Mouse (Mus musculus) Muller cell, postnatal 12 days (primary cell): ENCODE results near the gene Lrfn1.
"Not testable (repeated sequence)": the region's sequence is repeated elsewhere in the genome, so short reads cannot be mapped to it uniquely, and the experiment has no call there.

Source experiments
- DNase-seq: peaks from one replicate; pipeline ENCODE4 v3.0.0-alpha.2; 2015; ENCODE audit errors: inconsistent ontology term

Lrfn1 gene

GRCm38 (mm10) chr7:28447101-28447830 is 4.5 kb upstream of the Lrfn1 start:
- DNase-seq: peak; percentile 29

DNA sequence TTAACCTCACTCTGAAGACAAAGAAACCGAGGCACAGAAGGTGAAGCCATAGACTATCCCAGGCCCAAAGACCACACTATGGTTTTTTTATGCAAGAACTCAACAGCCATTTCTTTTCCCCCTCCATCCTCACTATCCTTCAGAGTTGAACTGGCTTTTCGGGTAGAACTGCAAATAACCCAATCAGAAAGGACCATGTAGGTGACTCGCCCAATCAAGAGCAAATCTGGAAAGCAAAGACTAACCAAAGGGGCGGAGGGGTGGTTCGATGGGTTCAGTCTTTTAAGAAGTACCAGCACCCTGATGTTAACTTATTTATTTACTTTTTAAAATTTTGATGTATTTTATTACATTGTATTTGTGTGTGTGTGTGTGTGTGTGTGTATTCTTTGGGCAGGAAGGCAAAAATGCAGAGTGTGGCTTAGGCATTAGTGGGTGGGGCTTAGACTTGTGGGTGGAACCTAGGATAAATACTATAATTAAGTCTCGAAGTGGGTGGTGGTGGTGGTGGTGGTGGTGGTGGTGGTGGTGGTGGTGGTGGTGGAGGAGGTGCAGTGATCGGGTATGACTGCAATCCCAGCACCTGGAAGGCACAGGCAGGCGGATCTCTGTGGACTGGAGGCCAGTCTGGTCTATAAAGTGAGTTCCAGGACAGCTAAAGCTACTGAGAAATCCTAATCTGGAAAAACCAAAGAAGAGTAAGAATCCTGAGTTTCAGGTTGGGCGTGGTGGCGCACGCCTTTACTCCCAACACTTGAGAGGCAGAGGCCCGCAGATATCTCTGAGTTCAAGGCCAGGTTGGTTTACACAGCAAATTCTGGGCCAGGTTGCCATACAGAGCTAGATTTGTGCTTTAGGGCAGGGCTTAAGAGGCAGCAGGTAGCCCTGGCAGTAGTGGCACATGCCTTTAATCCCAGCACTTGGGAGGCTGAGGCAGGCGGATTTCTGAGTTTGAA is 3.6 kb upstream of the Lrfn1 start:
- DNase-seq: no peak

- DNase-seq: no peak
Measured at GRCm38 (mm10) chr7:28452361-28453005, 703 bp downstream of the Lrfn1 start.

DNA sequence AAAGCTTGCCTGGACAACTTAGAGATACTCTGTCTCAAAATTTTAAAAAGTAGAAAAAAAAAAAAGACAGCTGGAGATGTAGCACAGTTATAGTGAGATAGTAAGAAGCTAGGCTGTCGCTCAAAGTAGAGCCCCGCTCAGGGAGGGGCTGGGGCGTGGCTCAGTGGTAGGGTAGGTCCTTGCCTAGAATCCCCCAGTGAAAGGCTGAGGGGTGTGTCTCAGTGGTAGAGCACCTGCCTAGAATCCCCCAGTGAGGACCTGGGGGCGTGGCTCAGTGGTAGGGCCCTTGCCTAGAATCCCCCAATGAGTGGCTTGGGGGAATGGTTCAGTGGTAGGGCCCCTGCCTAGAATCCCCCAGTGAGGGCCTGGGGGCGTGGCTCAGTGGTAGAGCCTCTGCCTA is 8.6 kb downstream of the Lrfn1 start:
- DNase-seq: no peak

- DNase-seq: no peak
Measured at GRCm38 (mm10) chr7:28462769-28463168, 11.0 kb downstream of the Lrfn1 start.

DNA sequence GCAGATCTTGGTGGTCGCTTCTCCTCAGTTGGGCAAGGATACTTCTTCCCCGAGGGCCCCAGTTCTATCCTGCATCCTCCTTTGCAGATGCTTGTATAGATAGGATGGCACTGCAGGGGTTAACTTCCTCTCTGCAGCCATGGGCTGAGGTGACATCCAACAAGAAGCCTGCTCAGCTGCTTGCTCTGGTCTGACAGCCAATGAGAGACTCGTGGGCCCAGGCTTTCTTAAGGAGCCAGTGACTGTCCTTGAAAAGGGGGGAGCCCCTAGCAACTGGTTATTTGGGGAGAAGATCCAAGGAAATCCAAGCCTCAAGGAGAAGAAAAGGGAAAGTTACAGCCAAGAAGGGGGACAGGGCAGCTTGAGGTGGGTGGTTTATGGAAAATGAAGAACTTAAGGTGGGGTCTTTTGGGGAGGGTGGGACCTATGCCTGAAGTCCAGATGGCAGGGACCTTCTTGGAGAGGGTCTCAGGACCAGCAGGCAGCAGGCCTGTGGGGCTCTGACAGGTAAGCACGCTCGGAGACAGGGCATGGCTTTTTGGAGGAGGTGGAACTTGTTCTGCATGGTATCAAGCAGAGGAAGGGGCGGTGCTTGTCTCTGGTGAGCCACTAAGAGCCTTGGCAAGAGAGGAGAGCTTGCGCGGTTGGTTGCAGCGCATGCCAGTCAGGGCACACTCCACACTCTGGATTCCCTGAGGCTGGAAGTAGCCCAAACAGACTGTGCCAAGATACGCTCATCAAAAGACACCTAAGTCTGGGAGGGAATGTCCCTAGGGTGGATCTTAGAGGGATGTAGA is 12.8 kb downstream of the Lrfn1 start:
- peak; percentile 63 for DNase-seq

- no peak for DNase-seq
Measured at GRCm38 (mm10) chr7:28466721-28467212, 15.0 kb downstream of the Lrfn1 start.

DNA sequence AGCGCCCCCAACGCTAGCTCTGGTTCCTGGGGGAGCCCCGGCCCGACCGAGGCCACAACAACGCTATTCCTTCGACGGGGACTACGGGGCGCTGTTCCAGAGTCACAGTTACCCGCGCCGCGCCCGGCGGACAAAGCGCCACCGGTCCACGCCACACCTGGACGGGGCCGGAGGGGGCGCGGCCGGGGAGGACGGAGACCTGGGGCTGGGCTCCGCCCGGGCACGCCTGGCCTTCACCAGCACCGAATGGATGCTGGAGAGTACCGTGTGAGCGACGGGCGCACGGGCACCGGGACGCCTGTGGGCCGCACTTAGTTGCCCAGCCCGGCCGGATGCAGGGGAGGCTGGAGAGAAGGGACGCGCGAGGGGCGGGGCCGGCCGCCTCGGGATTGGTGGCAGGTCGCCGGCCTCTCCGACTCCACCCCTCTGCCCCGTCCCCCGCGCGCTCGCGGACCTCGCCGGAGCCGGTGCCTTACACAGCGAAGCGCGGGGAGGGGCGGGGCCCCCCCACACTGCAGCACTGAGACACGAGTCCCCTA is 15.5 kb downstream of the Lrfn1 start:
- peak; percentile 79 for DNase-seq

- DNase-seq: no peak
Measured at GRCm38 (mm10) chr7:28476191-28476590, 24.4 kb downstream of the Lrfn1 start.

DNA sequence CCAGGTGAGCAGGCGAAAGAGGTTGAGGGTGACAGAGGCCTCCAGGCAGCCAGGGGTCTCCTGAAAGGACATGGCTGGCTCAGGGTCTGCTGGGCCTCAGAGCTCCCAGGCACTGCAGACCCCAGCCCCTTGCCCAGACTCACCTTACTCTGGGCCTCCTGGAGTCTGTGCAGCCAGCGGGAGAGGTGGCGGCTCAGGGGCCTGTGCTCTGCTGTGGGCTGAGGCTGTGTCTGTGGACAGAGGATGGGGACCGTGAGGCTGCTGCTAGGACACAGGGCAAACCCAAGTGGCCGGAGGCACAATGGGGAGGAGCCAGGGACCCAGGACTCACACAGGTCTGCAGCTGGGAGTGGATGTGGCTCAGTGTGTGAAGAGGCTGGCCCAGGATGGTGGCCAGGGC is 25.6 kb downstream of the Lrfn1 start:
- no peak for DNase-seq

DNA sequence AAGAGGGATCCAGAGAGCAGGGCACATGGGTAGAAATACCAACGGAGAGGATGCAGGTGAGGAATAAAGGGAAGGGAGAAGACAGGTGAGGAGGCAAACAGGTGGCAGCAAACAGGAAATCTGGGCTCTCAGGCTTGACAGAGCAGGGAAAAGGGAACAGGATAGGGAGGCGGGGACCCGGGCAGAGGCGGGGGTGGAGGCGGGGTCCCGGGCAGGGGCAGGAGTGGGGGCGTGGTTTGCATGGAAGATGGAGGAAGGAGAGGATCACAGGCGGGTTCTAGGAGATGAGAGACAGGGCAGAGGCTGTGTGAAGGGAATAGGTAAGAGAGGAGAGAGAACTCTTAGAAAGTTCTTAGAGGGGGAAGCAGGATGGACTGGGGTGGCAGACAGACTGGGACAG is 27.1 kb downstream of the Lrfn1 start:
- DNase-seq: no peak

DNA sequence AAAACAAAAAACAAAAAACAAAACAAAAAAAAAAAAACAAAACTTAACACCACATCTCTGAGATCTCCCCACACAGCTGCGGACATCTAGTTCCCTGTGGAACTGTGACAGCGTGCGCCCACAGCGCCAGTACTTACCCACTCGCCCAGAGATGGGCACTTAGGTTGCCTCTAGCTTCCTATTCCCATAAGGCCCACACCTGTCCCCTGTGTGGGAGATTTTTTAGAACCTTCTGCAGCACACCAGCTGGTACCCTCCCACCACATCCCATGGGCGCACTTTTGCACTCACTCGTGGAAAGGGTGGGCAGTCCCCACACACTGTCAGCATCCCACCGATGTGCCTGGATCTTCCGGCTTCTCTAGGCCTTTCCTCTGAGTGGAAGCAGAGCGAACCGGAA is 31.1 kb downstream of the Lrfn1 start:
- DNase-seq: no peak

DNA sequence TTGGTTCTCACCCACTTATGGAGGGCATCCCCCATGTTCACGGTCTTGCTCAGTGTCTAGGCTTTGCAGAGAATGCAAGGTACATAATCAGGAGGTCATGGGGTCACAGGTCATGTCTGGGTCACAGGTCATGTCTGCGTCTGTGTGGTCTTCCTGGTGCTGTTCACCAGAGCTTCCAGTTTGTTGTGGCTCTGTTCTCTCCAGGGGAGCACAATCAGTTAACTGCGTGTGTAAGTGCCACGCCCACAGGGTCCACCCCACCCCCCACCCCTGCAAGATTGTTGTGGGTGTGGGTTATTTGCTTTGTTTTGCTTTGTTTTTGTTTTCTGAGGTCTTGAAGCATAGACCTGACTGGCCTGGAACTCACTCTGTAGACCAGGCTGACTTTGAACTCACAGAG is 32.4 kb downstream of the Lrfn1 start:
- no peak for DNase-seq

DNA sequence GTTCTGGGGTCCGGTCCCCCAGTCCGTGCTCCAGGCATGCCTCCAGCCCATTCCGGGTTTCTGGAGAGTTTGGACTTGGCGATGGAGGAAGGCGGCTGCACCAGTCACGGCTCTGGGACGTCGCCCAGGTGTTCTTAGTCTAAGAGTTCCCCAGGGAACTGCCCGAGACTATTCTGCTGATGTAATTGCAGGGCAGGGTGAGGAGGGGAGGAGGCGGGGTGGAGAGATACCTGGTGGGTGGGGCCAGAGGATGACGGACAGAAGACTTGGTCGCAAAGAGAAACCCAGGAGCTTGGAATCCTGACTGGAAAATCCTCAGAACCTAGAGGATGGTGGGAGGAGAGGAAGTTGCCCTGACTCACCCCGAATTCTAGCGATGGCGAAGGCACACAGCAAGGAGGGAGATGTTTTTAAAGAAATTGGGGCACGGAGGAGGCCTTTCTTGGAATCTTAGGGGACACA is 36.3 kb downstream of the Lrfn1 start:
- peak; percentile 37 for DNase-seq

GRCm38 (mm10) chr7:28490410-28490809 is 38.6 kb downstream of the Lrfn1 start:
- DNase-seq: peak; percentile 16

- no peak for DNase-seq
Measured at GRCm38 (mm10) chr7:28490903-28491302, 39.1 kb downstream of the Lrfn1 start.

- no peak for DNase-seq
Measured at GRCm38 (mm10) chr7:28492310-28492709, 40.5 kb downstream of the Lrfn1 start.

DNA sequence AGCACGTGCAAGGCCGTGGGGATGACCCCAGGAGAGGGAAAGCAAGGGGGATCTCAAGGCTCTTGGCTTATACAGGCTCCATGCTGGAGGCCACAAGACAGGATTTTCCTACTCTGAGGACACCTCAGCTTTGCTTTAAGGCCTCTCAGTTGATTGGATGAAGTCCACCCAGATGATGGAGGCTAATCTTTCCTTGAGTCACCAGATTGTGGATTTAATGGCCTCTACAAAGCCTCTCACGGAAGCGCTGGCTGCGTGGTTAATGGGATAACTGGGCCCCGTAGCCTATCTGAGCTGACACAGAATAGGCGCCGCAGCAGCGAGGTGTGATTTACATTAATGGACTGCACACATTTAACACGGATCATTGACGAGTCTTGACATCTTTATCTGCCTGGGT is 43.6 kb downstream of the Lrfn1 start:
- no peak for DNase-seq

GRCm38 (mm10) chr7:28505585-28505984 is 53.8 kb downstream of the Lrfn1 start:
- DNase-seq: peak; percentile 46

DNA sequence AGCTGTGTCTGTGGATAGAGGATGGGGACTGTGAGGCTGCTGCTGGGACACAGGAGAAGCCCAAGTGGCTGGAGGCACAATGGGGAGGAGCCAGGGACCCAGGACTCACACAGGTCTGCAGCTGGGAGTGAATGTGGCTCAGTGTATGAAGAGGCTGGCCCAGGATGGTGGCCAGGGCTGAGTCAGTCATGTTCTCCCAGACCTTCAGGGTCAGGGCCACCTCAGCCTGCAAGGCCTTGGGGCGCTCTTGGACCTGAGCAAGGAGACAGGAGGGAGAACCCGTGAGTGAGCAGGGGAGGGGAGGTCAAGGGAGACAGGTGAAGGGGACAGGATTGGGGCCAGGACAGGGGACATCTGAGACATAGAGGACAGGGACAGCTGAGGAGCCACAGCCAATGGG is 57.3 kb downstream of the Lrfn1 start:
- DNase-seq: not testable (repeated sequence)

DNA sequence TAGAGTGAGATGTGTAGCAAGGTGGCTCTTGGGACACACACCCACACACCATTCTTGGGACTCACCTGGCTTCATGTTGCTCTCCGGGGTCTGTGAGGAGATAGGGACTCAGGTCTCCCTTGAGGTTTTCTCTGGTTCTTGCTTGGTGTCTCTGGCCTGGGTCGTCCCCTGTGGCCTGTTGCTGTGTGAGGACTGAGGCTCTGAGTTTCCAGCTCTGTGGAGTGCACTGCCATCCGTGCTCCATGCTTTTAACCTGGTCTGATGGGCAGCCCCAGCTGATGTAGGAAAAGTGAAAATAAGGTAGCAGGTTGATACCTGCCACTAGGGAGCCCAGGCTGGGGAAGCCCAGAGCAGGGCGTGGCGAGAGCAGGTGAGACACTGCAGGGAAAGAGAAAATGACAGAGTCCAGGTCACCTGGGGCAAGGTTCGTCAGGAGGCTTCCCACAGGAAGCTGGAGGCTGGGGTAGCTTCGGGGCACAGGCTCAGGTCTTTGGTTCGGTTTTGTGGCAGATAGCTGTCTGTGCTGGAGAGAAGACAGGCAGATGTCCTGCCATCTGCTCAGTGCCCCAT is 58.7 kb downstream of the Lrfn1 start, which contains the start of gene Ifnl2:
Gene Ifnl2 (minus strand): TSS at position 51 of the 570 bp plus-strand sequence.
- not testable (repeated sequence) for DNase-seq
